Mouse (Mus musculus): ENCODE results near the gene Nxpe5. TPM values are rescaled to one million over a fixed set of nuclear protein-coding genes. Genes with fewer than 3 reads are reported as not detected.
A peak's percentile ranks its signal among the peaks of the same experiment; 100 is the strongest.

Nxpe5 gene
- total RNA-seq, 2 experiments from 2014 or later = 0.14 TPM; not detected in 1

GRCm38 (mm10) chr5:138253061-138253460 lies 27.4 kb downstream of the Nxpe5 start:
- DNase-seq = no peak

GRCm38 (mm10) chr5:138255353-138256093 lies 29.8 kb downstream of the Nxpe5 start, which contains the start of gene Lamtor4:
Gene Lamtor4, plus strand, starts transcription at chr5:138255482.
- peak; percentile 94 for DNase-seq

GRCm38 (mm10) chr5:138256094-138256467 lies 30.4 kb downstream of the Nxpe5 start:
- DNase-seq = no peak

- DNase-seq = no peak
Measured at GRCm38 (mm10) chr5:138256966-138257584, 31.4 kb downstream of the Nxpe5 start.

- no peak for DNase-seq
Measured at GRCm38 (mm10) chr5:138257585-138257978, 31.9 kb downstream of the Nxpe5 start.

- DNase-seq = no peak
Measured at GRCm38 (mm10) chr5:138258078-138258477, 32.4 kb downstream of the Nxpe5 start.

- DNase-seq = no peak
Measured at GRCm38 (mm10) chr5:138258542-138258941, 32.8 kb downstream of the Nxpe5 start.

GRCm38 (mm10) chr5:138258993-138259392 lies 33.3 kb downstream of the Nxpe5 start:
- DNase-seq = no peak

GRCm38 (mm10) chr5:138260051-138260450 lies 34.4 kb downstream of the Nxpe5 start:
- no peak for DNase-seq

GRCm38 (mm10) chr5:138260834-138261233 lies 35.1 kb downstream of the Nxpe5 start:
- no peak for DNase-seq

GRCm38 (mm10) chr5:138262001-138262400 lies 36.3 kb downstream of the Nxpe5 start:
- DNase-seq = no peak

- DNase-seq = no peak
Measured at GRCm38 (mm10) chr5:138262582-138263240, 37.0 kb downstream of the Nxpe5 start.

- peak; percentile 93 for DNase-seq
Measured at GRCm38 (mm10) chr5:138263260-138264206, 37.8 kb downstream of the Nxpe5 start, which contains the start of gene BC037034. Gene BC037034, minus strand, starts transcription at chr5:138264033.

GRCm38 (mm10) chr5:138264207-138264578 lies 38.5 kb downstream of the Nxpe5 start:
- DNase-seq = no peak

- DNase-seq = no peak
Measured at GRCm38 (mm10) chr5:138265712-138266111, 40.0 kb downstream of the Nxpe5 start.

GRCm38 (mm10) chr5:138267114-138267513 lies 41.4 kb downstream of the Nxpe5 start:
- DNase-seq = no peak

GRCm38 (mm10) chr5:138268980-138269379 lies 43.3 kb downstream of the Nxpe5 start:
- no peak for DNase-seq

GRCm38 (mm10) chr5:138271232-138271631 lies 45.5 kb downstream of the Nxpe5 start:
- DNase-seq = no peak

- DNase-seq = peak; percentile 42
Measured at GRCm38 (mm10) chr5:138272409-138272923, 46.8 kb downstream of the Nxpe5 start, which contains the start of gene Gal3st4. Gene Gal3st4, minus strand, starts transcription at chr5:138272840.

- DNase-seq = no peak
Measured at GRCm38 (mm10) chr5:138274186-138274585, 48.5 kb downstream of the Nxpe5 start.

GRCm38 (mm10) chr5:138275216-138276050 lies 49.7 kb downstream of the Nxpe5 start:
- DNase-seq = no peak

Measured in heart, postnatal 4 days (tissue).